Mouse (Mus musculus) embryonic facial prominence, embryonic 11.5 days (tissue): ENCODE measurements around the gene Fcgrt. TPM values are rescaled to one million over a fixed set of nuclear protein-coding genes. Genes with fewer than 3 reads are reported as not detected.
A peak's percentile ranks its signal among the peaks of the same experiment; 100 is the strongest.
"Not testable (repeated sequence)": the region's sequence is repeated elsewhere in the genome, so short reads cannot be mapped to it uniquely, and the experiment has no call there.

ENCODE experiments used
- ATAC-seq: fragments of 200-750 bp; cut with Nextera tagmentation; replicated peaks from 2 replicates; pipeline ENCODE4 v1.8.0; 2017; ENCODE audit warnings: low read depth; ENCODE audit not compliant: insufficient number of reproducible peaks, low FRiP score, low TSS enrichment
- DNase-seq: peaks from one replicate; pipeline ENCODE4 v3.0.0-alpha.2; 2015; ENCODE audit warnings: low spot score
- H3K27ac ChIP-seq: fragments of 300-500 bp; sonication (generic); replicated peaks from 2 replicates; pipeline ENCODE4 v1.5.1; 2014; ENCODE audit warnings: mild to moderate bottlenecking, low read depth, low read length, control low read depth
- H3K27me3 ChIP-seq: fragments of 300-500 bp; sonication (generic); 2 replicates; pipeline ENCODE4 v1.6.1; 2014; ENCODE audit warnings: mild to moderate bottlenecking, low read length, moderate library complexity, mixed read lengths; ENCODE audit not compliant: control insufficient read depth, insufficient read depth
- H3K36me3 ChIP-seq: fragments of 300-500 bp; sonication (generic); replicated peaks from 2 replicates; pipeline ENCODE4 v1.6.1; 2014; ENCODE audit warnings: low read depth, mild to moderate bottlenecking, low read length, moderate library complexity, mixed read lengths; ENCODE audit not compliant: control insufficient read depth, insufficient read depth
- H3K4me1 ChIP-seq: fragments of 300-500 bp; sonication (generic); 2 replicates; pipeline ENCODE4 v1.6.1; 2014; ENCODE audit warnings: low read length, mixed read lengths; ENCODE audit not compliant: control insufficient read depth, insufficient read depth
- H3K4me2 ChIP-seq: fragments of 300-500 bp; sonication (generic); 2 replicates; pipeline ENCODE4 v1.6.1; 2014; ENCODE audit warnings: low read depth, mild to moderate bottlenecking, control low read depth, low read length, moderate library complexity
- H3K4me3 ChIP-seq: fragments of 300-500 bp; sonication (generic); 2 replicates; pipeline ENCODE4 v1.5.1; 2014; ENCODE audit warnings: low read depth, low read length, control low read depth
- H3K9ac ChIP-seq: fragments of 300-500 bp; sonication (generic); replicated peaks from 2 replicates; pipeline ENCODE4 v1.6.1; 2014; ENCODE audit warnings: mild to moderate bottlenecking, control low read depth, low read length
- H3K9me3 ChIP-seq: fragments of 300-500 bp; sonication (generic); replicated peaks from 2 replicates; pipeline ENCODE4 v1.6.1; 2016; ENCODE audit warnings: mild to moderate bottlenecking, low read length, inconsistent platforms, mixed read lengths; ENCODE audit not compliant: control insufficient read depth
- WGBS: fragments of 180-500 bp; shearing (Covaris S2); extraction: QIAGEN DNeasy Blood & Tissue Kit; methylation state at CpG from one replicate; pipeline ENCODE4 v1.1.7; 2014; 5-methylcytosine and 5-hydroxymethylcytosine counted together
- polyA plus RNA-seq: library from polyadenylated mRNA; unstranded; fragments of >200 nt; fragmentation: Nextera tagmentation; extraction: Ambion mirVana; gene quantifications from 2 replicates; pipeline ENCODE4 v1.2.1, GENCODE M21; 2014

Gene Fcgrt
- polyA plus RNA-seq: 12.6 TPM in 2 replicates

DNA sequence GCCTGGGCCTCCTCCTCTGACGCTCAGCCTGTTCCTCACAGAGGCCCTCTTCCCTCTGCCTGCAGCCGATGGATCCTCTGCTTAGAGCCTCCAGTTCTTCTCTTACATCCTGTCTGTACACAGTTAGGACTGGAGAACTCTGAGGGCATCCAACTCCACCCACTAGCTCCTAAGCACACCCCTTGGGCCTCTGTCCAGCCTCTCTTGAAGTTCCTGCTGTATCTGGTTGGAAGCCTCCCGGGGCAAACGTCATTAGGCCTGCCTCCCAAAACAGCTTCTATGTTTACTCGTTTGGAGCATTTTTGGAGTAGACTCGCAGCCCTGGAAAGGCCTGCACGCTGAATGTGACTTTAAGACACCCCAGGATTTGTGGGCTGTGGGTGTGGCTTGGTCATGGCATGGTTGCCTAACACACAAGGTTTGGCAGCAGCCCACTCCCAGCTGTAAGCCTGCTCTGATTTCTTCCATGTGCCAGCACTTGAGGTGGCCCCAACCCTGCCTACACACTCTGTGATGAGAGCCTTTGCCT, at the start of gene Fcgrt:
Gene Fcgrt (minus strand): TSS at position 200 of the 529 bp plus-strand sequence.
- H3K9ac ChIP-seq: peak within 1 kb of the TSS; percentile 43
- H3K27ac ChIP-seq: peak within 1 kb of the TSS; percentile 62
- H3K4me3 ChIP-seq: no peak within 1 kb of the TSS
- H3K4me1 ChIP-seq: no peaks in the 10 kb centered on the region; the same call in 1 of the 2 replicates
- DNase-seq (no peak), ATAC-seq (peak; percentile 50; the same call in 1 of the 2 replicates)
- H3K36me3 ChIP-seq: no peaks in the 10 kb centered on the region
- 57% methylated on average over 7 of the region's 7 CpGs for WGBS
- peak within 1 kb of the TSS; percentile 7; the same call in 1 of the 2 replicates for H3K4me2 ChIP-seq
- no peaks in the 10 kb centered on the region for H3K9me3 ChIP-seq
- H3K27me3 ChIP-seq: no peaks in the 10 kb centered on the region

DNA sequence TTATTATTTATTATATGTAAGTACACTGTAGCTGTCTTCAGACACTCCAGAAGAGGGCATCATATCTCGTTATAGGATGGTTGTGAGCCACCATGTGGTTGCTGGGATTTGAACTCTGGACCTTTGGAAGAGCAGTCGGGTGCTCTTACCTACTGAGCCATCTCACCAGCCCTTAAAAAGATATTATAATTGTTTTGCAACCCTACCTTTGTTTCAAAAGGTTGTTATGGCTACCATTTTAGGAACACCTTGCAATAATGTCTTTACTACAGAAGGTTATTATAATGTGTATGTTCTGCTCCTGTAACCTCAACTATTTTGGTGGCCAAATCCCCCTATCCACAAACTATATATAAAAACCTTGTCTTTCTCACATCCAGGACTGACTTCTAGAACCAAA, 49.4 kb upstream of the Fcgrt start:
- not testable (repeated sequence) for H3K36me3 ChIP-seq, H3K4me1 ChIP-seq, ATAC-seq, H3K4me3 ChIP-seq, DNase-seq, H3K27me3 ChIP-seq, H3K4me2 ChIP-seq, H3K9me3 ChIP-seq, H3K27ac ChIP-seq, H3K9ac ChIP-seq
- WGBS: 81% methylated on average over 2 of the region's 2 CpGs

DNA sequence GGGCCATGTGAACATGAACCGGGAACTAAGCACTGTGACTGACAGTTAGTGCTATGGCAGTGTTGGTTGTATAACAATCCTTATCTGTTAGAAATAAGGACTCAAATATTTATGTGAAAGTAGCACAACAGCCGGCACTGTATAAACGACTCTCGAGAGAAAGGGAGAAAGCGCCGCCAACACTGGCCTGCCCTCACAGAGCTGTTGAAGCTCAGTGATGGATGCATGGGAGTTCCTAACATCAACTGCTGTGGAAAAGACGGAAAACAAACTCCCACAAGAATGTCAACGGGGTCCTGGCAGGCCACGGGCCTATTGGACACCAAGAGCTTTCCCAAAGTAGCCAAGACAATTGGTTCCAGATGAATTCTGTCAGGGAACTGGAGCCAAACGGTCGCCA, 47.7 kb upstream of the Fcgrt start:
- H3K9ac ChIP-seq: no peak overlapping the region
- H3K27ac ChIP-seq: no peak overlapping the region

DNA sequence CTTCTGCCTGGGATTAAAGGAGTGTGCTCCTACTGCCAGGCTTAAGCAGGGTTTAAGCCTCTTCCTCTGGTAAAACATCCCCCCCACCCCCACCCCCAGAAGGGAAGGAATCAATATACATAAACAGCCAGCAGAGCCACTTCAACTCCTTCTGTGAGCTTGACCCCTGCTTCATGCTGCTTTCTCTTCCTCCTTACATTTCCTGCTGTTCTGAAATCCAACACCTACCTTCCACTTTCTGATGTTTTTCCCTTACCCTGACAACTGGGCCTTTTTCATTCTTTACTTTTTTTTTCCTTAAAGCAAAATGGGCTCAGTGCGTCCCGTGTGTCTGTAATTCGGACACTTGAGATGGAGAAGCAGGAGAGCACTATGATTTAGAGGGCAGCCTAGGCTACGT, 46.7 kb upstream of the Fcgrt start:
- no peak overlapping the region for H3K4me3 ChIP-seq
- peak overlapping the region; percentile 23 for H3K9ac ChIP-seq
- no peak overlapping the region for H3K27ac ChIP-seq
- no peaks in the 10 kb centered on the region for H3K9me3 ChIP-seq
- ATAC-seq (no peak), DNase-seq (no peak)
- WGBS: 48% methylated on average over 4 of the region's 4 CpGs
- peaks cover 6% of the 10 kb centered on the region for H3K4me1 ChIP-seq
- 0 out of 2 replicates have a peak, but pooled peaks cover 2% of the 10 kb centered on the region for H3K36me3 ChIP-seq
- no peak overlapping the region for H3K4me2 ChIP-seq
- no peaks in the 10 kb centered on the region for H3K27me3 ChIP-seq

More for the DNA sequence above, 47.7 kb upstream of the Fcgrt start:
- ATAC-seq (no peak), DNase-seq (peak; percentile 40)
- no peaks in the 10 kb centered on the region for H3K27me3 ChIP-seq
- no peak overlapping the region for H3K4me3 ChIP-seq
- peaks cover 6% of the 10 kb centered on the region for H3K4me1 ChIP-seq
- WGBS: 41% methylated on average over 11 of the region's 11 CpGs
- H3K4me2 ChIP-seq: no peak overlapping the region
- no peaks in the 10 kb centered on the region for H3K9me3 ChIP-seq
- H3K36me3 ChIP-seq: no peaks in the 10 kb centered on the region

DNA sequence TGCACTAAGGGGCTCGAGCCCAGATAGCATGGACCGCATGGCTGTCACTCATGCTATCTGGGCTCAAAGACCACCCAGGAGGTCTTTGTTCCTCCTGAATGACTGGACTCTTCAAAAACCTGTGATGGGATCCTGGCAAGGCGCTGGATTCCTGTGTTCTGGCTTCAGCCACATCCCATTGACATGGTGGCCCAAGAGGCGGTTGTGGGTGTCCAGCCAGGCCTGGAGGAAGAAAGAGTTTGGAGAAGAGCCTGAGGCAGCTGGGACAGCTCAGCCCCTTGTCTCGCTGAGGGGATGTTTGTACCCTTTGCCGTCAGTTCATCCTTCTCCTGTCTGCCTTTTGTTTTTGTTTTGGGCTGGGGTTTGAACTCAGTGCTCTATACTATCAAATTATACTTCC, 45.9 kb upstream of the Fcgrt start:
- 50% methylated on average over 6 of the region's 6 CpGs for WGBS
- H3K27me3 ChIP-seq: no peaks in the 10 kb centered on the region
- no peak overlapping the region for H3K4me2 ChIP-seq
- ATAC-seq: no peak
- DNase-seq: no peak
- H3K36me3 ChIP-seq: 0 out of 2 replicates have a peak, but pooled peaks cover 3% of the 10 kb centered on the region
- no peak overlapping the region for H3K4me3 ChIP-seq
- no peak overlapping the region for H3K27ac ChIP-seq
- peaks cover 6% of the 10 kb centered on the region for H3K4me1 ChIP-seq
- H3K9me3 ChIP-seq: no peaks in the 10 kb centered on the region
- H3K9ac ChIP-seq: no peak overlapping the region

DNA sequence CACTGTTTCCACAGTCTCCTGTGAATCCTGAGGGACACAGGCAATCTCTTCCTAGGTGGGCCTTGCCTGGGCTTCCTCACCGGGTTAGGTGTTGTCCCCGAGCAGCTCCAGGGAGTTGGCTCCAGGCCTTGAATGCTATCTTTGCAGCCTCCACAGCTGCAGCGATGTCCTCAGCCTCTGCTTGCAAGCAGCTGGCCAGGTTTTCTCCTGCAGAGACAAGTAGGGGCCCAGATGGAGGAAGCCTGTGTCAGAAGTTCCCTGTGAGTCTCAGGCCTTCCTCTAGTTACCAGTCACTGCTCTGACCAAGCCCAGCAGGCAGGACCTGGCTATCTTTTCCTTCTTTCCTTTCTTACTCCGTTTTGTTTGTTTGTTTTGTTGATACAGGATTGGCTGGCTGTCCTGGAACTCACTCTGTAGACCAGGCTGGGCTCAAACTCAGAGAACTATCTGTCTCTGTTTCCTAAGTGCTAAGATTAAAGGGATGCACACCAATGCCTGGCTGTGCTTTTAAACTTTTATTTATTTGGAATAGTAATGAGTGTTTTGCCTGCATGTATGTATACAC, 45.0 kb upstream of the Fcgrt start:
- H3K4me3 ChIP-seq: no peak overlapping the region
- no peak overlapping the region for H3K4me2 ChIP-seq
- peaks cover 6% of the 10 kb centered on the region for H3K4me1 ChIP-seq
- WGBS: 64% methylated on average over 4 of the region's 4 CpGs
- DNase-seq (no peak), ATAC-seq (no peak)
- H3K27ac ChIP-seq: no peak overlapping the region
- 0 out of 2 replicates have a peak, but pooled peaks cover 3% of the 10 kb centered on the region for H3K36me3 ChIP-seq
- no peak overlapping the region; the same call in 1 of the 2 replicates for H3K9ac ChIP-seq
- no peaks in the 10 kb centered on the region for H3K9me3 ChIP-seq
- H3K27me3 ChIP-seq: no peaks in the 10 kb centered on the region

DNA sequence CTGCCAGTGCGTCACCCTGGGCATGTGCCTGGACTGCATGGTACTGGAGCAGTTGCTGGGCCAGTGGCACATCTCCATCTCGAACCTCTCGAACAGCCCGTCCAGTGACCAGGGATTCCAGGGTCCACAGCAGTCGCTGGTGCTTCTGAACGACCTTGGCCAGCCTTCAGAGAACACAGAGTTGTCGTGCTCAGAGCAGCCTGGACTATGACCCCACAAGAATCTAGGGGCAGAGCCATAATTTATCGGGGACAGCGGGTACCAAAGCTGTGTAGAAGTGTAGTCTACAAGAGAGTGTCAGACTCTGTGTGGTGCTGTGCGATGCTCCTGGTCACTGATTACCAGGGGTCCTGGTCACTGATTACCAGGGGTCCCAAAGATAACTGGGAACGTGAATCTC, 44.2 kb upstream of the Fcgrt start:
- 96% methylated on average over 11 of the region's 11 CpGs for WGBS
- no peak for ATAC-seq

DNA sequence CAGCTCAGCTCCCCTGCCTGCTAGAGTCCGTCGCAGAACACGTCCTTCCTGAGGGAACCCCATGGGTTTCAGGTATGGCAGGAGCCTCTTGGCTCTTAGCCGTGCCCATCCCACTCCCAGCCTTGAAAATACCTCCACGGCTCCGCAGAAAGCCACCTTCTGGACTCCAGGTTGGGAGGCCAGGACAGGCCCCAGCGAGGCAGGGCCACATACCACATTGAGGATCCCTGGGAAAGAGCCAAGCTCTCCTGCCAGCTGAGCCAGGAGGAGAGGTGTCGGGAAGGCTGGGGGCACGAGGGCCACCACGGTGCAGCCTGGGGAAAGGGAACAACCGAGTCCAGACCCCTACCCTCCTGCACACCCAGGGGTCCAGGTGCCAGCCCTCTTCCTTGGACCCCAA, 43.6 kb upstream of the Fcgrt start:
- ATAC-seq: no peak
- 0 out of 2 replicates have a peak, but pooled peaks cover 3% of the 10 kb centered on the region for H3K36me3 ChIP-seq

More for the DNA sequence above, 44.2 kb upstream of the Fcgrt start:
- no peak for DNase-seq
- H3K4me2 ChIP-seq: no peak overlapping the region
- H3K9me3 ChIP-seq: no peaks in the 10 kb centered on the region
- H3K36me3 ChIP-seq: 0 out of 2 replicates have a peak, but pooled peaks cover 3% of the 10 kb centered on the region
- H3K4me1 ChIP-seq: peaks cover 6% of the 10 kb centered on the region; the same call in 1 of the 2 replicates
- H3K27ac ChIP-seq: no peak overlapping the region
- no peak overlapping the region for H3K9ac ChIP-seq
- no peaks in the 10 kb centered on the region for H3K27me3 ChIP-seq
- H3K4me3 ChIP-seq: no peak overlapping the region

More for the DNA sequence above, 43.6 kb upstream of the Fcgrt start:
- no peaks in the 10 kb centered on the region for H3K9me3 ChIP-seq
- 94% methylated on average over 11 of the region's 11 CpGs for WGBS
- no peak overlapping the region for H3K4me2 ChIP-seq
- H3K9ac ChIP-seq: no peak overlapping the region
- H3K27me3 ChIP-seq: no peaks in the 10 kb centered on the region
- DNase-seq: no peak
- H3K4me1 ChIP-seq: peaks cover 6% of the 10 kb centered on the region; the same call in 1 of the 2 replicates
- H3K4me3 ChIP-seq: no peak overlapping the region
- H3K27ac ChIP-seq: no peak overlapping the region
